Mouse (Mus musculus): ENCODE data around the gene Wdr72. TPM values are rescaled to one million over a fixed set of nuclear protein-coding genes. Genes with fewer than 3 reads are reported as not detected.
A peak's percentile ranks its signal among the peaks of the same experiment; 100 is the strongest.

The Wdr72 gene
- 3.6 and 4.1 TPM in 2 replicates for polyA plus RNA-seq (2015; fragmentation: Nextera tagmentation; extraction: Ambion mirVana)

DNA sequence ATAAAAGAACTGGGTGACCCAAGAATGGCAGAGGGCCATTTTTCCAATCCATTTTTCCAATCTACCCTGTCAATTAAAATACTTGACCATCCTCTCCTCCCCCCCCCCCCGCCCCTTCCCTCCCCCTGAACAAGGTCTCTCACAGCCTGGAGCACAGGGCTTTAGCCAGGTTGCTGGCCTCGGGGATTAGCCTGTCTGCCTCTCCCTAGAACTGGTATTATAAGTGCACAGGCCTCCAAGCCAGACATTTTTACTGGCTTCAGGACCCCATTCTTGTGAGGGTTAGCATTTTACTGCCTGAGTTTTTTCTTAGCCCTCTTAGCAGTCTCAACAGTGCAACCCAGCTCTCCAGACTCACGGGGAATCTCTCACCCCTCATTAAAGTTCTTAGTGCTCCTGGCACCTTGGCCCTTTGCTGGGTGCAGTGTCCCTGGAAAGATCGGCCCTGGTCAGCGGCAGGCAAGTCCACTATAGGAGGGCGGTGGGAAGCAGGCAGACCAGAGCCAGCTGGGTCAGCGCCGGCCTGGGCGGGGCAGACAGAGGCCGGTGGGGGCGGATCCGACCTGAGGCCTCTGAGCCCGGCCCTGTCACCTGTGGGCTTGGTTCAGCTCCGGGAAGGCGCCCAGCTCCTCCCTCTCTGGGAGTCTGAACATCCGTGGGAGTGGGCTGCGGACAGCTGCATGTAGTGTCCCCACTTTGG, at the start of gene Wdr72:
Gene Wdr72, plus strand, starts transcription at position 596 of the 700 bp plus-strand sequence.
- TF ChIP-seq CTCF (IDR thresholded peaks at IDR 0.05; ENCODE audit: low read depth), result no peak
- Histone ChIP-seq H3K4me3 (replicated peaks; ENCODE audit: low read depth, low read length) (peak within 1 kb of the TSS; percentile 25), H3K27me3 (ENCODE audit: insufficient read depth, low read length) (no peaks in the 10 kb centered on the region), H3K9me3 (replicated peaks; ENCODE audit: low read length) (no peaks in the 10 kb centered on the region), H3K9ac (ENCODE audit: low read depth, low read length) (peak within 1 kb of the TSS; percentile 18; the same call in 1 of the 2 replicates), H3K36me3 (ENCODE audit: insufficient read depth, low read length) (no peaks in the 10 kb centered on the region), H3K27ac (peak within 1 kb of the TSS; percentile 58; the same call in 1 of the 2 replicates), H3K4me1 (replicated peaks; ENCODE audit: insufficient read depth, low read length) (no peaks in the 10 kb centered on the region), H3K4me2 (ENCODE audit: low read length) (peak within 1 kb of the TSS; percentile 52)
- DNase-seq (ENCODE audit: low spot score) (peak; percentile 35), ATAC-seq (replicated peaks; ENCODE audit: low FRiP score, low read depth) (peak; percentile 91)
- WGBS, result 4% methylated on average over 15 of the region's 17 CpGs

GRCm38 (mm10) chr9:74066278-74066677, 43.9 kb upstream of the Wdr72 start:
- DNase-seq (ENCODE audit: low spot score) (no peak), ATAC-seq (replicated peaks; ENCODE audit: low FRiP score, low read depth) (no peak)
- WGBS, result 90% methylated on average over 3 of the region's 3 CpGs
- TF ChIP-seq CTCF (IDR thresholded peaks at IDR 0.05; ENCODE audit: low read depth), result peak; percentile 52; the same call in 1 of the 2 replicates
- H3K4me1 ChIP-seq (replicated peaks; ENCODE audit: insufficient read depth, low read length), result no peaks in the 10 kb centered on the region
- no peaks in the 10 kb centered on the region for H3K27me3 ChIP-seq (ENCODE audit: insufficient read depth, low read length)
- no peak overlapping the region for H3K4me3 ChIP-seq (replicated peaks; ENCODE audit: low read depth, low read length)
- no peaks in the 10 kb centered on the region for H3K9me3 ChIP-seq (replicated peaks; ENCODE audit: low read length)
- no peak overlapping the region for H3K27ac ChIP-seq
- H3K36me3 ChIP-seq (ENCODE audit: insufficient read depth, low read length), result no peaks in the 10 kb centered on the region
- no peak overlapping the region for H3K9ac ChIP-seq (ENCODE audit: low read depth, low read length)
- no peak overlapping the region for H3K4me2 ChIP-seq (ENCODE audit: low read length)

DNA sequence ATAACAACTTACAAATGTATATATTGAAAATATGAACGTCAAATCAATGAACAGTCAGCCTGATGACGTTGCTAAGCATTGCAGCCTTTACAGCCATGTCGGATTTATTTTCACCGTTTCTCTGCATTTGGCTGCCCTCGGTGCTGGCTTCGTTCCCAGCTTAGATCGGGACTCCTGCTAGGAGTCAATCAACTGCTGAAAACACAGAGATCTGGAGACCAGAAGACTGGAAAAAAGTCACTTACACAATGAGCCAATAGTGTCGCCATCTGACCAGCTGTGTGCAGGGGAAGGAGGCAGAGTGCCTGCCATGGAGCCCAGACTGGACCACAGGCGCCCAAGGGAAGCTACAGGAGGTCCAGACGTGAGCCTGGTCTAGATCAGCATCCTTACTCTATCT, 43.4 kb upstream of the Wdr72 start:
- Histone ChIP-seq H3K9ac (ENCODE audit: low read depth, low read length) (no peak overlapping the region), H3K27me3 (ENCODE audit: insufficient read depth, low read length) (no peaks in the 10 kb centered on the region), H3K4me1 (replicated peaks; ENCODE audit: insufficient read depth, low read length) (no peaks in the 10 kb centered on the region), H3K27ac (no peak overlapping the region), H3K36me3 (ENCODE audit: insufficient read depth, low read length) (no peaks in the 10 kb centered on the region), H3K4me2 (ENCODE audit: low read length) (no peak overlapping the region), H3K9me3 (replicated peaks; ENCODE audit: low read length) (no peaks in the 10 kb centered on the region), H3K4me3 (replicated peaks; ENCODE audit: low read depth, low read length) (no peak overlapping the region)
- 59% methylated on average over 10 of the region's 10 CpGs for WGBS
- ATAC-seq (replicated peaks; ENCODE audit: low FRiP score, low read depth), result no peak
- TF ChIP-seq CTCF (IDR thresholded peaks at IDR 0.05; ENCODE audit: low read depth), result no peak
- DNase-seq (ENCODE audit: low spot score), result no peak

DNA sequence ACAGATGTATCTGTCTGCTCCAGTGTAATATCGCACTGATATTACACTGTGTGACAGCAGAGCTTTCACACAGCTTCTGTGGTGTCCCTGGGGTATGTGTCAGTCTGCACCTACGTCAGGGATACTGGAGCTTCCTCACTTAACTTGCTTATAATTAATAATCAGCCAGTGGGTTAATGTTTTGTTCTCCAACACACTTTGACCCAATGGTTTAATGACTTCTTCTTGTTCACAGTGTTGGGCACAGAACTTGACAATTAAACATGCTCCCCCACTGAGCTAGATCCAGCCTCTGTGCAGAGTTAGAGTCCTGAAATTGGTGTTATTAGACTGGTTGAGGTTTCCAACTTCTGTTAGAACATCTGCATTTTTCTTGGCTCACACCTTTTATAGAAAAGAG, 34.2 kb upstream of the Wdr72 start:
- TF ChIP-seq CTCF (IDR thresholded peaks at IDR 0.05; ENCODE audit: low read depth), result no peak
- no peaks in the 10 kb centered on the region for H3K36me3 ChIP-seq (ENCODE audit: insufficient read depth, low read length)
- no peak overlapping the region for H3K9ac ChIP-seq (ENCODE audit: low read depth, low read length)
- no peak overlapping the region for H3K27ac ChIP-seq
- ATAC-seq (replicated peaks; ENCODE audit: low FRiP score, low read depth), result 0 out of 2 replicates have a peak, but pooled peaks have one; percentile 36
- no peaks in the 10 kb centered on the region for H3K9me3 ChIP-seq (replicated peaks; ENCODE audit: low read length)
- no peaks in the 10 kb centered on the region for H3K4me1 ChIP-seq (replicated peaks; ENCODE audit: insufficient read depth, low read length)
- peak; percentile 13 for DNase-seq (ENCODE audit: low spot score)
- H3K4me3 ChIP-seq (replicated peaks; ENCODE audit: low read depth, low read length), result no peak overlapping the region
- H3K4me2 ChIP-seq (ENCODE audit: low read length), result no peak overlapping the region
- WGBS, result 66% methylated on average over 2 of the region's 2 CpGs
- H3K27me3 ChIP-seq (ENCODE audit: insufficient read depth, low read length), result no peaks in the 10 kb centered on the region

GRCm38 (mm10) chr9:74078458-74078857, 31.7 kb upstream of the Wdr72 start:
- no peaks in the 10 kb centered on the region for H3K27me3 ChIP-seq (ENCODE audit: insufficient read depth, low read length)
- H3K36me3 ChIP-seq (ENCODE audit: insufficient read depth, low read length), result no peaks in the 10 kb centered on the region
- no peak overlapping the region for H3K4me3 ChIP-seq (replicated peaks; ENCODE audit: low read depth, low read length)
- H3K4me2 ChIP-seq (ENCODE audit: low read length), result no peak overlapping the region
- no peaks in the 10 kb centered on the region for H3K9me3 ChIP-seq (replicated peaks; ENCODE audit: low read length)
- TF ChIP-seq CTCF (IDR thresholded peaks at IDR 0.05; ENCODE audit: low read depth), result peak; percentile 62
- no peaks in the 10 kb centered on the region for H3K4me1 ChIP-seq (replicated peaks; ENCODE audit: insufficient read depth, low read length)
- no peak for ATAC-seq (replicated peaks; ENCODE audit: low FRiP score, low read depth)
- H3K27ac ChIP-seq, result no peak overlapping the region
- peak; percentile 34 for DNase-seq (ENCODE audit: low spot score)
- H3K9ac ChIP-seq (ENCODE audit: low read depth, low read length), result no peak overlapping the region

- peak; percentile 77 for TF ChIP-seq CTCF (IDR thresholded peaks at IDR 0.05; ENCODE audit: low read depth)
- Histone ChIP-seq H3K9ac (ENCODE audit: low read depth, low read length) (no peak overlapping the region), H3K27ac (no peak overlapping the region), H3K4me3 (replicated peaks; ENCODE audit: low read depth, low read length) (no peak overlapping the region), H3K4me2 (ENCODE audit: low read length) (no peak overlapping the region; the same call in 1 of the 2 replicates), H3K36me3 (ENCODE audit: insufficient read depth, low read length) (no peaks in the 10 kb centered on the region), H3K9me3 (replicated peaks; ENCODE audit: low read length) (no peaks in the 10 kb centered on the region), H3K27me3 (ENCODE audit: insufficient read depth, low read length) (no peaks in the 10 kb centered on the region), H3K4me1 (replicated peaks; ENCODE audit: insufficient read depth, low read length) (no peaks in the 10 kb centered on the region)
- ATAC-seq (replicated peaks; ENCODE audit: low FRiP score, low read depth), result no peak
- peak; percentile 86 for DNase-seq (ENCODE audit: low spot score)
- 34% methylated on average over 5 of the region's 5 CpGs for WGBS
Measured at GRCm38 (mm10) chr9:74080241-74080640, 29.9 kb upstream of the Wdr72 start.
